Mouse (Mus musculus): ENCODE data around the gene Gm17606.
A peak's percentile ranks its signal among the peaks of the same experiment; 100 is the strongest.

Gene Gm17606

DNA sequence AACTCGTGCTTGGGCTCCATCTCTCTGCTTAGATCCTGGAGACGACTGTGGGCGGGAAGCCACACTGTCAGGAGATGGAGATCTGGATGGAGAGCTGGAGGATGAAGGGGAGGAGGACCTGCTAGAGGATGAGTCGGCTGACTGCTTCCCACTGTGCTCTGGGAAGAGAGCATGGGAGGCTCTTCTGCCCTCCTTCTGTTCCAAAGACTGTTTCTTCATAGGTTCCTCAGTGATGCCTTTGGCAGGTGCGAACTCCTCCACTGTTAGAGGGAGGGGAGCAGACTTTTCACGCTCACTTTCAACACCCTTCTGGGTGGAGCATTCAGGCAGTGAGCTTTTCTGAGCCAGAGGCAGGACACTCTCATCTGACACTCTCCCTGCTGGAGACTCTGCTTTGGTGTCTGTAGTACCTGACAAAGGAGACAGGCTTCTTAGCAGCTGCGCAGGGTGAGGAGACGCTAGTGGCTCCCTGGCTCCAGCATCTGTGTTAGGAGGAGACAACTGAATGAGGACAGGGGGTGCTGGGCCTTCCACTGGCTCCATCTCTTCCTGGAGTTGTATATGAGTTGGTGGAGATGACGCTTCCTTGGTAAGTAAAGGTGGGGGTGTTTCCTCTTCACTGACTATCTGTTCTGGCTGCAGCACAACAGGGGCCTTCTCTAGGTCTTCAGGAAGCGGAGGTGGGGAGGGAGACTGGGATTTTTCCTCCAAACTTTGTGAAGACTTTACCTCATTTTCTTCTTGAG lies 23.9 kb downstream of the Gm17606 start:
- peak; percentile 55 for DNase-seq (ENCODE audit: low spot score)

- DNase-seq (ENCODE audit: low spot score), result no peak
Observed at GRCm38 (mm10) chr14:54669381-54669780, 28.6 kb downstream of the Gm17606 start.

GRCm38 (mm10) chr14:54674317-54674716 lies 33.6 kb downstream of the Gm17606 start:
- no peak for DNase-seq (ENCODE audit: low spot score)

- no peak for DNase-seq (ENCODE audit: low spot score)
Observed at GRCm38 (mm10) chr14:54676290-54676689, 35.5 kb downstream of the Gm17606 start.

DNA sequence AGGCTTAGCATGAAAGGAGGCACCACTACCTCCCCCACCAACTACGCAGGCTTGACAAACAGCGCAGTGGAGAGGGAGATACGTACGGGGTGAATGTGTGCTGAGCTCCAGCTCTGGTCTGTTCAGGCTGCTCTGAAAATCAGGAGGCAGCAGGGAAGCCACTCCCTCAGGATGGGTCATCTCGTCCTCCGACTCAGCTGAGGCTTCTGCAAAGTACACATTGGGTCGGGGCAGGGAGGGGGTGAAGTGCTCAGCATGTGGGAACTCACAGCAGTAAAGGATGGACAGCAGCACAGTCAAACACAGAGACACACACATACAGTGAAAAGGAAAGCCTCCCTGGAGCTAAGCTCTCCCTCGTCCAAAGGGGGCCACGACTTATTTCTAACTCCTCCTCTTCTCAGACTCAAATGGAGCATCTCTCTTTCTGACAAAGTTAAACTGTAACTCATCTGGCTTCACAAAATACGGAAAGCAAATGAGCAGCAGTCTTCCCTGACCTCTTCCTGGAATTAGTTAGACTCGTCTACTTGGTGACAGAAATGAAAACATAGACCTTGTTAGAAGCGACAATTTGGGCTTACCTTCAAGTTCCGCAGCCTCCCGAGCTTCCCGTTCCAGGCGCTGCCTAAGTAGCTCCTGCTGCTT lies 38.0 kb downstream of the Gm17606 start:
- no peak for DNase-seq (ENCODE audit: low spot score)

DNA sequence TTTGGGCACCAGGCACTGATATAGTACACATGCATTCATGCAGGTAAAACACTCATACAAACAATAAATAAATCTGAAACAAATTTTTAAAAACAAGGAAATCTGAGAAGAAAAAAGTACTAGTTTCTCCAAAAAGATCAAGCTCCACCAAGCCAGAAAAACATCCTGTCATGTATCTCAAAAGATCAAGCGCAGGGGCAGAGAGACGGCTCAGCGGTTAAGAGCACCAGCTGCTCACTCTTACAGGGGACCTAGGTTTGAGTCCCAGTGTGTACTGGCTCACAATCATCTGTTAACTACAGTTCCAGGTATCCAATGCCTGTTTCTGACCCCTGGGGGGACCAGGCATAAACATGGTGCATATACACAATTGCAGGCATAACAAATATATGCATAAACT lies 41.6 kb downstream of the Gm17606 start:
- DNase-seq (ENCODE audit: low spot score), result no peak

GRCm38 (mm10) chr14:54685471-54685870 lies 44.7 kb downstream of the Gm17606 start:
- no peak for DNase-seq (ENCODE audit: low spot score)

DNA sequence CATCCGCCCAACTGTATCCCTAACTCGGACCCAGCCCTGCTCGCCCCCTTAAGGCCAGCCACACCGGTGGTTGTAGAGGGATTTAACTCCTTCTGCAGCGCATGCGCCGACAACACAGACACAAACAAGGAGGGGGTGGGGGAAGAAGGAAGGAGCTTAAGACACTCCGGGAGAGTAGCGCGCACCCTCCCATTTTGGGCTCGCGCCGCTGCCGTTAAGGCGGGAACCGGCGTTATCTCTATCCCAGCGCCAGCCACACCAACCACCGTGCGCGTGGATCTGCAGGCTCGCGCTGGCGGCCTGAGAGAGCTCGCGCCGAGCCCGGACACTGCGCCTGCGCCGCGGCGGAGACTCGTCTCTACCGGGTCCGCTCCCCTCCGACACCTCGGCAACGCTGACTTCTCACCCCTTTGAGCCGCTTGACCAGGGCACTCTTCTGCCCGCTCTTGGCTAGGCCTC lies 45.3 kb downstream of the Gm17606 start, which contains the start of gene 1700123O20Rik:
Gene 1700123O20Rik, plus strand, starts transcription at position 154 of the 459 bp plus-strand sequence.
- no peak for DNase-seq (ENCODE audit: low spot score)

DNA sequence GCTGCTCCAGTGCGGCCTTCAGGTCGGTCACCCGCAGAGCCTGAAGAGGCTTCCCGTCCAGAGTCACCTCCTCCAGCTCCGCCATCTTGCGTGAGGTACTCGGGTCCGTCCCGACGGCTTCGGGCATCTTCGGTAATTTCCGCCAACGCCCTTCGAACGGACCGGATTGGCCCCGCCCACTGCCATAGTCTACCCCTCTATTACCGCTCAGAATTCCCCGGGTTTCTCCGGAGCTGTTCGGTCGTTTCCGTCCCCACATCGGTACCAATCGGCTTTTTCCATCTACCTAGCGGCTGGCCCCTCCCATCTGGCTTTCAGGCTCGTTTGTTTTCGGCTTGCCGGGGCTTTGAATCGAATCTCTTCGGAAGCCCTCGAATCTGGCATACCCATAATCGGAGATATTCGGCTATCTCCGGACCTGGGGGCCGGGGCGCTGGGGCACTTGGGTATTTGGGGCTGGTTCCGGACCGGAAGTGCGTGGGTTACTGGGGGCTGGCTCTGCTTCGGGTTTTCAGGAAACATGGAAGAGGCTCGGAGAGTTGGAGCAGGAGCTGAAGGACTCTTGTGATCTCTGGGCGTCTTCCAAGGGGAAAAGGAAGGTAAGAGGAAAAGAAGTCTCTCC lies 45.9 kb downstream of the Gm17606 start, which contains the start of gene Acin1:
Gene Acin1, minus strand, starts transcription at position 410 of the 622 bp plus-strand sequence.
- peak; percentile 100 for DNase-seq (ENCODE audit: low spot score)

GRCm38 (mm10) chr14:54687251-54687650 lies 46.5 kb downstream of the Gm17606 start:
- DNase-seq (ENCODE audit: low spot score), result no peak

- no peak for DNase-seq (ENCODE audit: low spot score)
Observed at GRCm38 (mm10) chr14:54695042-54695441, 54.3 kb downstream of the Gm17606 start.

- no peak for DNase-seq (ENCODE audit: low spot score)
Observed at GRCm38 (mm10) chr14:54696752-54697151, 56.0 kb downstream of the Gm17606 start.

All from left cerebral cortex, adult 11 months (tissue).